Mouse (Mus musculus): ENCODE measurements around the gene Ddi2. TPM values are rescaled to one million over a fixed set of nuclear protein-coding genes. Genes with fewer than 3 reads are reported as not detected.
"Not testable (repeated sequence)": the region's sequence is repeated elsewhere in the genome, so short reads cannot be mapped to it uniquely, and the experiment has no call there.

Ddi2 gene
- 10 to 100 TPM; 41.8 to 44.7 TPM for total RNA-seq (2021)
- long read RNA-seq, experiment 1, full-length matches to known transcripts: 4 of 34 reads
- long read RNA-seq, experiment 1, partial matches to known transcripts: 1 of 34 reads
- long read RNA-seq, experiment 1, other reads (novel, unspliced or antisense): 29 of 34 reads
- long read RNA-seq, experiment 2, full-length matches to known transcripts: 6 of 26 reads
- long read RNA-seq, experiment 2, partial matches to known transcripts: 0 of 26 reads
- long read RNA-seq, experiment 2, other reads (novel, unspliced or antisense): 20 of 26 reads

DNA sequence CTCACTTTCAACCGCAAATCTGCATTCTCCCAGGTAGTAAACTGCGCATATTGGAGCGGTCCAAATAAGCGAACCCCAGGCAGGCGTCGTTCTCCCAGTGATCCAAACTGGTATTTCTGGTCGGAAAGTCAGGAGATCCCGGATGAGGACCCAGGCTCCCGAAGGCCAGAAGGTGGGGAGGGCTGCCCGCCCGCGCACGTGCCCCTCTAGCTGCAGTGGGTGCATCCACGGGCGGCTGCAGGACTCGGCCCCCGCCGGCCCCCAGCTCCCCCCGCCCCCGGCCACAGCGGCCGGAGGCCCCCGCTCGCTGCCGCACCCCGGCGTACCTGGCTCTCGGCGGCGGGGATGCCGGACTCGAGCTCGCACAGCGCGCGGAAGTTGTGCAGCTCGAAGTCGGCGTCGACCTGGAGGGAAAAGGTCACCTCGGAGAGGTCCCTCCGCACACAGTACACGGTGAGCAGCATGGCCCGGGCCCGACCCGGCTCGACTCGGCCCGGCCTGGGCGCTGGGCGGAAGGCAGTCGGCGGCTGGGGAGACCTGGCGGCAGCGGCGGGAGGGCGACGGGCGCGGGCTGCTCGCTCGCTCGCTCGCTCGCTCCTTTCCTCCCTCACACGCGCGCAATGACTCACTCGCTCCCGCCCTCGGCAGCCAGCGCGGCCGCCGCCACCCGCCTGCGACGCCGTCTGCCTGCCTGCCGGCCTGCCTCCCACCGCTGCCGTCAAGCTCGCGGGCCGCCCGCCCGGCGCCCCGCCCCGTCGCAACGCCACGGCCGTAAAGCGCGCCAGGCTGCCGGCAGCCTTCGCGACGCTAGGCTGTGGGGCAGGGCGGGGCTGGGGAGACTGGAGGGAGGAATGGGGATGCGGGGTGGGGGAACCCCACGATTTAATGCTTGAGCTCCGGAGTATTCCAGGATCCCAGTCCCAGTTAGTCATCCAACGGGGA is at the start of gene Ddi2:
Gene Ddi2 (minus strand): TSS at position 689 of the 942 bp plus-strand sequence.
- DNase-seq: peak; percentile 94

DNA sequence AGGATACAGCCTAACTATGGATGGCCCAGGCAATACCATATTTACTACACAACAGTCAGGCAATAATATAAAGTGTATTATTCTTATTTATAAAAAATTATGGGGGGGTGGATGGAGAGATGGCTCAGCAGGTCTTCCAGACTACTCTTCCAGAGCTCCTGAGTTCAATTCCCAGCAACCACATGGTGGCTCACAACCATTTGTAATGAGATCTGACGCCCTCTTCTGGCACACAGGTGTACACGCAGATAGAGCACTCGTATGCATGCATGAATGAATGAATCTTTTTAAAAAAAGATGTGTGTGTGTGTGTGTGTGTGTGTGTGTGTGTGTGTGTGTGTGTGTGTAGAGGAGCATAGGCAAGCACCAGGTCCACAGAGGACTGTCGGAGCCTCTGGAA is 49.8 kb upstream of the Ddi2 start:
- not testable (repeated sequence) for DNase-seq

DNA sequence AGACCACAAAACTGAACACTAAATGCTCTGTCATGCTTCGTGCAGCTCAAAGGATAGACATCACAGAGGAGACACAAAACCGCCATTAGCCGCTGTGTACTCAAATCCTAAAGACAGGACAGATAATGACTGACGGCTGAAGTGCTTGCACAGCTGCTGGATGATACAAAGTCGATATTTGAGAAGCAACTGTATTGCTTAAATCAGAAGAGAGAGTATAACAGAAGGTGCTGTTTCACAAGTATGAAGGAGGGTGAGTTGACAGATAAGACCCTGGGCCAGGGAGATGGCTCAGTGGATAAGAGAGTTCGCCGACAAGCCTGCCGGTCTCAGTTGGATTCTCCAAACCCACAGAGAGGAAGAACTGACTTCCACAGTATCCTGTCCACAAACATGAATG is 48.6 kb upstream of the Ddi2 start:
- DNase-seq: no peak

DNA sequence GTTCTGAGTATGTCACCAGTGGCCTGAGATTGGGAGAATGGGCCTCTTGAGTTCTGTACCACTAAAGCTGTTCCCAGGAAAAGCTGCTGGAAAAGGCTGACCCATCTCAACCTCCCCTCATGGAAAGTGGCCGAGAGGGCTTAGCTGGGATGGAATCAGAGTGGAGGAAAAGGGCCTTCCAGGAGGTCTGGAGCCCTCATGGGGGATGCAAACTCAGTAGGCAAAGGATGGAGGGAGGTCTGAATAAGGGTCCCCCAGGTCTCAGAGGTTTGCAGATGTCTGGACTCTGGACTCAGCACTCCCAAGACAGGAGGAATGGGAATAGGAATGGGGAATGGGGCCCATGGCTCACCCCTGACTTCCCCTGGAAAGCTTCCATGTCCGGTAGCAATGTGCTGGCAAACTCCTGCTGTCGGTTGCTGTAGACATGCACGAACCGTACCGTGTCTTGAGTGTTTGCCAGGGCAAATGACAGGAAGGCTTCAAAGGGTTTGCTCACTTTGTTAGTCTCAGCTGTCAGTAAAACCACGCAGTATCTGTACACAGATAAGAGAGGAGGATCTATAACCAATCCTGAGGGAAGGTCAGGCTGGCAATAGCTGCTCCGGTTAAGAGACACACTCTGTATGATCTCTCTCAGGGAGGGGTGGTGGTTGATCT is 46.4 kb upstream of the Ddi2 start:
- DNase-seq: no peak

DNA sequence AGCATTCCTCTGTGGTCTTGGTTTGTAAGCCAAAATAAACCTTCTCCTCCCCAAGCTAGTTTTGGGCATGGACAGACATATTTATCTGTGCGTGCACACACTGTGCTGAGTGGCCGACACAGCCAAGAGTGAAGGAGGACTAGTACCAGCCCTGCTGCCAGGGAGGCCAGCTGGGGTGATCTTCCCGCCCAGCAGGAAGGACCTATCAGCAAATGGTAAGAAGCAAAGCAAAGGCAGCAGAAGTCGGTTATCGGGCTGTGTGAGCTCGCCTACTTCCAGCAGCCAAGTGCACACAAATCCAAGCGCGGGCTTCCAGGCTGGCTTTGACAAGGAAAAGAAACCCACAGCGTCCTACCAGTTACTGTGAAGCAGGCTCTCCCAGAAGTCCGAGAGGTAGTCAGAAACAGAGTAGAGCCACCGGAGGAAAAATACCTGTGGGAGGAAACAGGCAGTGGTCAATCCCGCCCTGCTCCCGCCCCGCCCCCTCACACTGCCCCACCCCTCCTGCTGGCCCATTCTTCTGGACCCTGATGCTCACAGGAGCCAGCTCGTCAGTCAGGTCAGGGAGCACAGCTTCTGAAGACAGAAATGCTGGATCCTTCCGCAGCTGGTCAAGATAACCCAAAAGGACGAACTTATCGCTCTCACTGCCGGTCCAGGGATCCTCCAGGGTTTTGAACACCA is 44.3 kb upstream of the Ddi2 start:
- DNase-seq: peak; percentile 30

DNA sequence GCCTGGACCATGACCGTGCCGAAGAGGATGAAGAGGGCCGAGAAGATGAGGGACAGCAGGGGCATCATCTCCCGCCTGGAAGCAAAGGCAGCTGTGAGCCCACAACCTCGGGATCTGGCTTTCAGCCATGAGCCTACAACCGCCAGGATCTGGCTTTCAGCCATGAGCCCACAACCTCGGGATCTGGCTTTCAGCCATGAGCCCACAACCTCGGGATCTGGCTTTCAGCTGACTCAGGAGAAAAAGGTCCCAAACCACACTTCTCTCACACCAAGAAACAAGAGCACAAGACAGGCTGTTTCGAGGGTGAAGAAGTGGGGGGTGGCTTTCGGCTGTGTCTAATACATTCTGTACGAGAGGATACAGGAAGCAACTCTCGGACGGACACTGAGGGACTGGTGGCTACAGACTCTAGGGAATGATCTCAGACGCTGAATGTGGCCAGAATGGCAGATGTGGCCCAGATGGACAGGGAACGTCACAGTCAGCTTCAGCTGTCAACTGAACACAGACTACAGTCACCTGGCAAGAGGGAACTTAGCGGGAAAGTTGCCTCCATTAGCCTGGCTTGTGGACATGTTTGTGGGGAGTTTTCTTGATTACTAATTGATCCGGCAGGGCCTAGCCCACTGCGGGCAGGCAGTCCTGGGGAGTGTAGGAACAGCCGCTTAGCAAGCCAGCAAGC is 43.6 kb upstream of the Ddi2 start:
- DNase-seq: peak; percentile 31

DNA sequence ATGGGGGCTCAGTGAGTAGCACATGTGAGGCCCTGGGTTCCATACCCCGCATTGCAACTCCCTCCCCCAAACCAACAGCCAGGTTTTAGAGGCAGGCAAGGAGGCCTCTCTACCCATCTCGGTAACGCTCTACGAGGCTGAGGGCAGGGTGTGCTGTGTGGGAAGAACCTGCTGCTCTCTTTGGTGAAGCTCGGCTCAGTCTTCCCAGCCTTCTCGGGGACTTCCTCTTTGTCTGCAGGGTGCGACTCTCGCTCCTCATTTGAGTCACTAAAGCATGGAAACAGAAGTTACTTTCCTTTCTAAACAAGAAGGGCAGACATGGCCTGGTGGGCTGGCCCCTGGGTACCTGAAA is 43.1 kb upstream of the Ddi2 start:
- no peak for DNase-seq

DNA sequence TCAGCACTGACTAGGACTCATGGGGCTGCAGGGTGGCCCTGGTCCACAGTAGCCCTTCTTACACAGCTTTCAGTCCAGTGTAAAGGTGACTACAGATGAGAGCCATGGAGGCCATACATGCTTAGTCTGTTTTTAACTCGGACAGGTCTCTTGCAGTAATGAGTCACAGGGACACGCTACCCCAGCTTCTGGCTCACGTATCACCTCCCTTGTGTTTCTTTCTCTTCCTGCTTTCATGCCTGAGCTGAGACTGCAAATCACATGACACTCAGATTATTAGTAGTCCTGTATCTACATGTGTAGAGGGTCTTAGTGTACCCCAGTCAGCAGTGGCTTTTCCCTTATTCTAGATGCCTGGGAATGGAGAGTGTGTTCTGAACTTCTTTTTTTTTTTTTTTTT is 41.8 kb upstream of the Ddi2 start:
- DNase-seq: no peak

DNA sequence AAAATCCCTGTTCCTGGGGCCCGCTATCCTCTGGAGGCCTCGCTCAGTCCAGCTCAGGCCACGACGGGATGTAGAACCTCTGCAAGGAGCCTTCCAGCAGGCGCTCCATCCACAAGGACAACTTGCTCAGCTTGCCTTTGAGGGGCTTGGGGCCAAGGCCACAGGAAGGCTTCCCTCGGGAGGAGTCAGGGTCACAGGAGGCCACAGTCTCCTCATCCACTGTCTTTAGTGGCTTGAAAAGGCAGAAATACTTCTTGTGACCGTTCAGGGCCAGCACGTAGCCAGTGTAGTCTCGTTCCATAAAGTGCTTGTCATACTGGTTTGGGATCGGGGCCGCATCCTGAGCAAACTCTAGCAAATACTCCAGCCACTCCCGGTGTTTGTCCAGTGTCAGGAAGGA is 40.3 kb upstream of the Ddi2 start:
- DNase-seq: no peak

DNA sequence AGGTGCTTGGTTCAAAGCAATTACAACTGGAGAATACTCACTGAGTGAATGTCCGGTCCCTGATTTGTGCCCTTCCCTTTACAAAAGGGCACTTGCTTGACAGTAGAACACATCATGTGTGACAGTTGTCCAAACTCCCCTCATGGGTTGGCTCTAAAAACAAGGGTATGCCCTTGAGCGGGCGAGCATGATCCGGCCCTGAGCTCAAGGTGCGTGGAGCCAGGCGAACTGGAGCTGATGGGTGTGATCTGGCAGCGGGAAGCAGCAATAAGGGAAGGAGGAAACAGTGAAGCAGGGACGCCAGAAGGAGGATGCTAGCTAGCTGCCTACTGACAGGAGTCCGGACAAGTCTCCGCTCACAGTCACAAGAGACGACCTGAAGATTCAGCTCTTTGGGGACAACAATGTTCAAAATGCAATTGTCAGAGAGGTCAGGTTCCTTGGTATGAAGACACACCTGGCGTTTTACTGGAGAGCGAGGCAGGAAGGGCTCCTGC is 38.9 kb upstream of the Ddi2 start:
- DNase-seq: no peak

DNA sequence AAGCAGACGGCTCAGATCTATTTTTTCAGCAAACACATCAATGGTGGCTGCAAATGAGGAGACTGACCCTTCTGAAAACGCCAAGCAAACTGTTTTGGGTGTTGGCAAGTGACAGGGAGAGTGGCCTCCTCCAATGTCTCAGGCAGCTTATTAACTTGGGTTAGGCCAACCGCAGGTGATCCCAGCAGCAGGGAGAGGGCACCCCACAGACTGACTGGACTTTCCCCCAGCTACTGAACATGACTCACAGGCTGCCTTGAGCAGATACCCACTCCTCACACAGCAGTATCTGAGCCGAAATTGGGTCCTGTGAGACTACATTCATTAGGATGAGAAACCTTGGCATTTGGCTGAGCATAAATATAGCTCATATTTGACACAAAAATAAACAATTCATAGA is 37.7 kb upstream of the Ddi2 start:
- no peak for DNase-seq

DNA sequence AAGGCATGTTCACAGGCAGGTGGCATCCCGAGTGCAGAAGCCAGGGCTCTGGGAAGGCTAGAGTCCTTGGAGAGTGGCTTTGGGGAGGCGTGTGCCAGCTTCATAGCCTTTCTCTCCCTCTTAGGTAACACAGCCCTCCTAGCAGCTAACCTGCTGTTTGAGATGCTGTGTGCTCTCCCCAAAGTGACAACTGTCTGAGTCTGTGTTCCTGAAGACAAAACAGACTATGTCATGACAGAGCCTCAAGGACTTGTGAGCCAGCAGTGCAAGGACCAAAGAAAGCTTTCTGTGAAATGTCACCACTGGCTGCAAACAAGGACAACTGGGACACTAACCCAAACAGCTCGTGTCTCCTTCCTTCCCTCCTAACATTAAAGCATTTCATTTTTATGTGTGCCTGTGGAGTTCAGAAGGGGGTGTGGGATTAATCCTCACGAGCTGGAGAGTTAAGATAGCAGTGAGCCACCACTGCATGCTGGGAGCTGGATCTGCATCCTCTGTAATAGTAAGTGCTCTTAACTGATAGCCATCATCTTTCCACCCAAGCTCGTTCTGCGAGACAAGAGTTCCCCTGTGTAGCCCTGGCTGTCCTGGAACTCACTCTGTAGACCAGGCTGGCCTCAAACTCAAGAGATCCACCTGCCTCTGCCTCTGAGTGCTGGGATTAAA is 35.8 kb upstream of the Ddi2 start:
- DNase-seq: no peak

DNA sequence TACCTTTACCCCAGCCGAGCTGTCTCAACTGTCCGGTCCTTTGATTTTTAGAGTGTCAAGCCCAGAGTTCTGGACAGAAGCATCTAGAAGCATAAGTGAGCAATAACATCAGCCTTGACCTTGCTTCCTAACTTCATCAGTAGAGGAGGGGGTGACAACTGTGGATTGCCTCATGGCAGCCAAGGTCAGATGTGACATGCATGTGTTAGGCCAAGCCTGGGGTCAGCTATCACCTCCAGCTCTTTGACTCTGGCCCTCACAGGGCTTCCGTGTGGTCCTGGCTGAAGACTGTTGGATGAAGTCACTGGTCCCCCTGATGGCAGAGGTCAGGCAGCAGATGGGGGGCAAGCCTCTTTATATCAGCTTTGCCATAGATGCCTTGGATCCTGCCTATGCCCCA is 33.9 kb upstream of the Ddi2 start:
- DNase-seq: no peak

DNA sequence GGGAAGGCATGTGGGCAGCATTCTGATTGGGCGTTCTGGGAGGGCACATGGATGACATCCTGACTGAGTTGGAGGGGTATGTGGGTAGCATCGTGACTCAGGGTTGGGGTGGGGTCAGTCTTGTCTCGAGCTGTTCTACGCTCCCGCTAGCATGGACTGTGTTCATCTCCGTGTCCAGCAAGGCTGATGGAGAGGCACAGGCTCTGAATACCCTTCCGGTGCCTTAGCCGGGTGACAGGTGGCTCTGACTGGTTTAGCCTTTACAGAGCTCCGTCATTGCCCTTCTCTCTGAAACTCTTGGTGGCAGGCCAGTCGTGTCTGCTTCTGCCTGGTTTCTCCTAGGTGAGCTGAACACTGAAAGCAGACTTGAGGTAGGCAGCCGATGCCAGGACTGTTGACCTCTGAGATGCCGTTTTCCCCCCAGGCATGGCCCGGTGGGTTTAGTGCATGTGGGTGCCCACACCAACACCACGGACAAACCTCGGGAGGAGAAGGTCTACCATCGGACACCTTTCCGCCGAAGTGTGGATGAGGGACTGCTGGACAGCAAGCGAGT is 32.2 kb upstream of the Ddi2 start:
- DNase-seq: no peak

DNA sequence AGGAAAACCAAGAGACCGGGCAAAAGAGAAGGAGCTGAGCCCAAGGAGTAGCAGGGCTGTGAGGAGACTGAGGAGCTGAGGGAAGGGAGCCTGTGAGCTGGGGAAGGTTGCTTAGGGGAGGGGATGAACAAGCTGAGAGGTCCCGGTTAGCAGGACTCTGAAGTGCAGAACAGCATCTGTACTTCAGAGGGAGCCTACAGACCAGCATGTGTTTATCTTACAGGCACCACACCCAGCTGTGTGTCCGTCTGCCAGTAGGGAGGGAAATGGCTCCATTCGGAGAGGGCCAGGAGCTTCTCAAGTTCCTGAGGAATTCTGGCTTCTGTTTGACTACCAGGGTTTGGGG is 28.8 kb upstream of the Ddi2 start:
- no peak for DNase-seq

DNA sequence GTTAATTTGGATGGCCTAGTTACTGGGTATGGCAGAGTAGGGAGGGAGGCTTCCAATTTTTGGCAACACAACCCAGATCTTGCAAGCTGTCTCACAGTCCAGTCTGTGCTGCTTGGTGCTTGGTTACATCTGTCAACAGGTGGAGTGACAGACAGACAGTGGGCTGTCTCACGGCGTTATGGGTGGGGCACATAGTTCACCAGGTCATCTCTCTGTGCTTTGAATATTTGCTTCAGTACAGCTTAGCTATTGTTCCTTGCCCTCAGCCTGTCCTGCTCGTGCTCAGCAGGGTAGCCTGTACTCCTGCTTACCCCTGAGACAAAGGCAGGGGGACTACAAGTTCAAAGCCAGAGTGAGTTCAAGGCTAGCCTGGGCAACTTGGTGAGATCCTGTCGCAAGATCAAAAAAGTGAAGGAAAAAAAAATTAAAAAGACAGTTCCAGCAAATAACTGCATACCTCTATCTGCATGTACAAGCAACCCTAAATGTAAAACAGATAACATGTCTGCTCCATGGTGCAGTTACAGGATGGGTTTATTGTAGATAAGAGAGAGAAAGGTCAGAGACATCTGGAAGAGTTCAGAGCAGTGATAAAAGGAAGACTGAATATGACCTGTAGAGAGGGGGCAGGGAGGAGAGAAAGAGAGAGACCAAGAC is 28.3 kb upstream of the Ddi2 start:
- no peak for DNase-seq

DNA sequence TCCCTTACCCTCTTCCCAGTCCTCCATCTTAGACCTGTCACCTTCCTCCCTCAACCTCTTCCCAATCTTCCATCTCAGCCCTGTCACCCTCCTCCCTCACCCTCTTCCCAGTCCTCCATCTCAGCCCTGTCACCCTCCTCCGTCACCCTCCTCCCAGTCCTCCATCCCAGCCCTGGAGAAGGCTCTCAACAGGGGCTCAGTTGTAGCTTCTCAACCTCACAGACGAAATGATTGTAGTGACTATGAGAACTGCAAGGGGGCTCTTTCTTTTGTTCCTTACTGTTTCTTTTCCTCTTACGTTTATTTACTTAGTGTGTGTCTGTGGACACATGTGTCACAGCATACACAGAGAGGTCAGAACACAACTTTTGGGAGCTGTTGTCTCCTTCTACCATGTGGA is 27.6 kb upstream of the Ddi2 start:
- no peak for DNase-seq

DNA sequence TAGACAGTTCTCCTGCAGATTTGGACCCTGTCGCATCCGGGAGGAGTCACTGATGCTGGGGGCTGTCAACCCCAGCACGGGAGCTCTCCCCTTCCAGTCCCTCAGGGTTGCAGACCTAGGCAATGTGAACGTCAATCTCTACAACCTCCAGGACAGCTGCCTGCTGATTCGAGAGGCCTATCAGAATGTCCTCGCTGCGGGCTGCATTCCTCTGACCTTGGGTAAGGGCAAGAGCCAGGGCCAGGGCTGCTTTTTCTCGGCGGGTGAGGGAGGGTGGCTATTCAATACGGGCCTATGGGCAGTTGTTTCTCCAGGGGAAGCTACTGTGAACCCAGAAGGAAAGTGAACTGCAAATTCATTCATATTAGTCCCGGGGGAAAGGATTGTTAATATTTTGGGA is 26.3 kb upstream of the Ddi2 start:
- peak; percentile 58 for DNase-seq

DNA sequence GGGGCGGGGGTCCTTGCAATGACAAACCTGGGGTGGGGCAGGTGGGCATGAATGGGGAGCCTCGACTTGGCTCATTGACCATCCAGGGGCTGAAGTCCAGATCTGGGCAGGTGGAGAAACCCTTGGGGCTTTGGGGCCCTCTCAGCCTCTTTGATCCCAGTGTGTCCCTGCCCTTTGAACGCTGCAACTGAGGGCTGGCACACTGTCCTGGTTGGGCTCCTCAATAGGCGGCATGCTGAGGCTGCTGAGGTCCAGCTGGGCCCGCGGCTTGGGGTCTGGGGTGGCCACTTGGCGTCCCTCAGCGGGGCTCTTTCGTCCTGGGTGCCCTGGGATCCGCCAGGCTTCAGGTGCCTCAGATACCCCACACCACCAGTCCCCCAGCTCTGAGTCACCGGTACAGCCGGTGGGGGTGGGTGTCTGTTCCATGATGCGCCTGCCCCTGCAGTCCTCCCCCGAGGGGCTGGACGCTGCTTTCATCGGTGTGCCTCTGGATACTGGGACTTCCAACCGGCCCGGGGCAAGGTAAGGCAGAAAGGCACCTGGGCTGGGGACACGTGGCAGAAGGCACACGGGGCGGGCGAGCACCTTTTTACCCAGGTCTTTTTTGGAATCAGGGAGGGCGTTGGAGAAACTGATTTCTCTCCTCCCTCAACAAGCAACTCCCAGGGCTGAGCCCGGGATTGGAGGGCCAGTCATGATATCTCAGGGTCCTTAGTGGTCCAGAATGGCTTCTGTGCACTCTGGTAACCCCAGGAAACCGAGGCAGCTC is 23.5 kb upstream of the Ddi2 start, which contains the start of gene Agmat:
Gene Agmat (plus strand): TSS at position 95 of the 769 bp plus-strand sequence.
- no peak for DNase-seq

DNA sequence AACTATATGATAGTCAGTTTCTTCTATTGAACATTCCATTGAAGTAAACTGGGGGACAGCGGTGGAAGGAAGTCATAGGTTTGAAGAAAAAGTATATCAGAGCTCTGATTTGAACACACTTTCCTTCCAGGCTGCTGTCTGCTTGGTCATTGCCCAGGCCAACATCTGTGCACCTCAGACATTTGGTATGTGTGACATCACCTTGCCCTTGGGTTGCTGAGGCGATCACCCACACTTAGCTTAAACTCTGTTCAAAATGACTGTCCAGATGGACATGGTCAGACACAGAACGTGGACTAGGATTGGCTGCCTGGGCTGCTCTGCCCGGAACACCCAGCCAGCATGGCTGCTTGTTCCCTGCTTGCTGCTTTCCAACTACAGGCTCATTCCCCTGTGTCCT is 19.2 kb upstream of the Ddi2 start:
- DNase-seq: no peak

Data from gastrocnemius, postnatal 10 days (tissue).